Mouse (Mus musculus) cerebellum, postnatal 10 days (tissue): Measurements from ENCODE around the gene Gm20911.
"Not testable (repeated sequence)": the region's sequence is repeated elsewhere in the genome, so short reads cannot be mapped to it uniquely, and the experiment has no call there.

ENCODE experiments used
- DNase-seq, 2 experiments: peaks; one replicate each; pipeline ENCODE4 v3.0.0; 2021; ENCODE audit warnings: mixed read lengths in 2 of 2

Gene Gm20911

GRCm38 (mm10) chrY:81457707-81458106, at the start of gene Gm20911:
TSS of gene Gm20911 (plus strand) at chrY:81458007.
- not testable (repeated sequence) for DNase-seq
